Comparison of ENCODE assay signal across 8 mouse cellular contexts in the genomic region with DNA sequence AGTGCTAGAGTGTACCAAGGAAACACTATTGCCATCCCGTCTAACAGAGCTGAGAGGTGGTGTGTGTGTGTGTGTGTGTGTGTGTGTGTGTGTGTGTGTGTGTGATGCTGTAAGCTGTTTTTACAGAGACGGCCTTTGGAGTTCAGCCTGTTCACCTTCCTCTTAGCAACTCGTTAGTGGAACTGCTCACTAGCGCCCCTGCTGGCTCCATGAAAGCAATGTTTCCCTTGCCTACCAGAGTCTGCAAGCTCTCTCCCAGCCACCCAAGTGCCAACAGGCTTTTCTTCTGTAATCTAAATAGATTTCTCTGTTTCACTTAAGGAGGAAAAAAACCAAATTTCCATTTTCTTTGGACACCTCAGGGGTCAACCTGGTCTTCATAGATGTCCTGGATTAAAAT.
DNase-seq lines count a peak whose midpoint lies in the region; ATAC-seq and TF ChIP-seq lines count a peak whose summit lies in the region.

No protein-coding gene starts in this region.

- peak; percentile 77 for TF ChIP-seq CTCF in hindbrain, postnatal 0 days (IDR thresholded peaks at IDR 0.05; ENCODE audit: low read depth)
- peak; percentile 48; the same call in 1 of the 2 replicates for TF ChIP-seq CTCF in small intestine, adult 2 months (IDR thresholded peaks at IDR 0.05; ENCODE audit: extremely low read depth, insufficient read length, insufficient replicate concordance, low read depth, low read length)

- H3K27me3 ChIP-seq in hindbrain, postnatal 0 days (ENCODE audit: insufficient read depth, low read length), result no peaks in the 10 kb centered on the region
- H3K27me3 ChIP-seq in small intestine, adult 2 months (ENCODE audit: control insufficient read depth, insufficient read depth, low read length), result no peaks in the 10 kb centered on the region

- no peaks in the 10 kb centered on the region for H3K36me3 ChIP-seq in hindbrain, postnatal 0 days (ENCODE audit: insufficient read depth, low read length)
- H3K36me3 ChIP-seq in small intestine, adult 2 months (ENCODE audit: control insufficient read depth, insufficient read depth, low read length), result no peaks in the 10 kb centered on the region

- peak; percentile 29 for DNase-seq in adrenal gland, postnatal 10 days
- DNase-seq in adrenal gland, postnatal 4 days (ENCODE audit: low spot score in 2 of 2), result no peak
- DNase-seq in layer of hippocampus, postnatal 14 days (ENCODE audit: low spot score in 2 of 2), result peak; percentile 16 to 19
- no peak for DNase-seq in layer of hippocampus, postnatal 36 days
- DNase-seq in adrenal gland, postnatal 25 days, result peak; percentile 20
- DNase-seq in hindbrain, postnatal 0 days (ENCODE audit: low spot score), result peak; percentile 78
- no peak for DNase-seq in spleen, postnatal 4 days (ENCODE audit: low spot score in 2 of 2)

- ATAC-seq in hindbrain, postnatal 0 days, result no peak

- no peaks in the 10 kb centered on the region for H3K9me3 ChIP-seq in hindbrain, postnatal 0 days (ENCODE audit: low read length)

- no peaks in the 10 kb centered on the region for H3K4me1 ChIP-seq in hindbrain, postnatal 0 days (ENCODE audit: insufficient read depth, low read length)
- H3K4me1 ChIP-seq in small intestine, adult 2 months (ENCODE audit: control insufficient read depth, insufficient read depth, insufficient read length, low read length), result no peaks in the 10 kb centered on the region

- TF ChIP-seq POLR2A in small intestine, adult 2 months (IDR thresholded peaks at IDR 0.05; ENCODE audit: low read depth, low read length), result no peak

- WGBS in hindbrain, postnatal 0 days, result 22% methylated on average over 4 of the region's 4 CpGs
- 16% methylated on average over 4 of the region's 4 CpGs for WGBS in small intestine, adult 2 months

- no peak overlapping the region for H3K9ac ChIP-seq in hindbrain, postnatal 0 days (replicated peaks; ENCODE audit: low read length)

- H3K4me3 ChIP-seq in hindbrain, postnatal 0 days (ENCODE audit: low read length), result no peak overlapping the region
- no peak overlapping the region for H3K4me3 ChIP-seq in small intestine, adult 2 months (ENCODE audit: low read depth, low read length)

- no peak overlapping the region for H3K27ac ChIP-seq in hindbrain, postnatal 0 days
- H3K27ac ChIP-seq in small intestine, adult 2 months (ENCODE audit: insufficient read depth, low read depth, low read length), result no peak overlapping the region

- H3K4me2 ChIP-seq in hindbrain, postnatal 0 days (ENCODE audit: low read depth, low read length), result no peak overlapping the region

Comparison
In these comparisons a context has a peak if more than half of its experiments do, and no peak if none do; other contexts are left out.
1. DNase-seq: peak in adrenal gland, postnatal 10 days (single experiment), layer of hippocampus, postnatal 14 days (2 of 2), adrenal gland, postnatal 25 days (single experiment) and hindbrain, postnatal 0 days (single experiment); none in adrenal gland, postnatal 4 days (0 of 2), layer of hippocampus, postnatal 36 days (0 of 2) and spleen, postnatal 4 days (0 of 2).